Mouse (Mus musculus) CH12.LX (cell line): ENCODE results near the gene Klrb1b. TPM values are rescaled to one million over a fixed set of nuclear protein-coding genes. Genes with fewer than 3 reads are reported as not detected.

Experiments
- DNase-seq: peaks from one replicate; pipeline ENCODE4 v3.0.0-alpha.2; 2013; ENCODE audit errors: extremely low read depth
- H3K27ac ChIP-seq: 2 replicates; pipeline ENCODE4 v1.5.1; 2012; ENCODE audit warnings: low read depth, mild to moderate bottlenecking, control low read depth, moderate library complexity; ENCODE audit not compliant: insufficient read depth
- H3K27me3 ChIP-seq: replicated peaks from 2 replicates; pipeline ENCODE3; 2012; ENCODE audit warnings: inconsistent platforms
- H3K36me3 ChIP-seq, 2 experiments: replicated peaks in 1 of 2; 2 replicates each; pipeline versions ENCODE3 to v1.6.1; 2012; ENCODE audit warnings: inconsistent platforms in 1 of 2, low read length in 1 of 2, mild to moderate bottlenecking in 1 of 2, mixed read lengths in 1 of 2, moderate library complexity in 1 of 2; ENCODE audit not compliant: control insufficient read depth in 1 of 2, insufficient read depth in 1 of 2
- H3K4me1 ChIP-seq, 2 experiments: 2 replicates each; pipeline ENCODE4 v1.6.1; 2012; ENCODE audit warnings: inconsistent platforms in 1 of 2, moderate library complexity in 1 of 2; ENCODE audit not compliant: insufficient read depth in 2 of 2, control insufficient read depth in 1 of 2
- H3K4me2 ChIP-seq: 2 replicates; pipeline ENCODE4 v1.6.1; 2012; ENCODE audit warnings: low read depth, mild to moderate bottlenecking, control low read depth; ENCODE audit not compliant: poor library complexity, insufficient read depth, severe bottlenecking
- H3K4me3 ChIP-seq, 3 experiments: fragments of 150-350 bp in 1 of 3; sonication (generic) in 1 of 3; replicated peaks in 1 of 3; 2 replicates each; pipeline versions ENCODE3 to v1.5.1; 2011 to 2012; ENCODE audit warnings: low read depth in 2 of 3, low read length in 2 of 3, mild to moderate bottlenecking in 2 of 3, moderate library complexity in 2 of 3, control low read depth in 1 of 3, improper control_type of control experiment in 1 of 3, inconsistent platforms in 1 of 3, mixed read lengths in 1 of 3; ENCODE audit not compliant: poor library complexity in 1 of 3
- H3K79me2 ChIP-seq: replicated peaks from 2 replicates; pipeline ENCODE4 v1.6.1; 2012; ENCODE audit warnings: mild to moderate bottlenecking, moderate library complexity; ENCODE audit not compliant: control insufficient read depth, poor library complexity, insufficient read depth, severe bottlenecking; ENCODE audit errors: extremely low read depth
- H3K9ac ChIP-seq: 2 replicates; pipeline ENCODE4 v1.6.1; 2012; ENCODE audit warnings: low read depth, mild to moderate bottlenecking, control low read depth, moderate library complexity; ENCODE audit not compliant: insufficient read depth
- H3K9me3 ChIP-seq: replicated peaks from 2 replicates; pipeline ENCODE3; 2012; ENCODE audit warnings: low read length, inconsistent platforms, mixed read lengths
- CTCF ChIP-seq, 2 experiments: IDR thresholded peaks in 1 of 2; conservative IDR thresholded peaks in 1 of 2; 2 replicates each; pipeline ENCODE4 v1.5.1; 2011 to 2012; ENCODE audit warnings: low read depth in 2 of 2, low read length in 2 of 2, improper control_type of control experiment in 1 of 2, inconsistent platforms in 1 of 2, mild to moderate bottlenecking in 1 of 2, moderate library complexity in 1 of 2
- ELF1 ChIP-seq: IDR thresholded peaks from 2 replicates; pipeline ENCODE4 v1.6.1; 2014; ENCODE audit warnings: low read depth, mild to moderate bottlenecking, inconsistent platforms, low read length, improper control_type of control experiment
- EP300 ChIP-seq: IDR thresholded peaks from 2 replicates; pipeline ENCODE4 v1.6.1; 2011; ENCODE audit warnings: low read length, improper control_type of control experiment
- ETS1 ChIP-seq: conservative IDR thresholded peaks from 2 replicates; pipeline ENCODE4 v1.6.1; 2012; ENCODE audit warnings: low read depth, mild to moderate bottlenecking, inconsistent platforms, low read length, improper control_type of control experiment, moderate library complexity
- GABPA ChIP-seq: IDR thresholded peaks from 2 replicates; pipeline ENCODE4 v1.6.1; 2012; ENCODE audit warnings: low read depth, low read length, improper control_type of control experiment, inconsistent platforms; ENCODE audit not compliant: insufficient replicate concordance
- JUN ChIP-seq: IDR thresholded peaks from 2 replicates; pipeline ENCODE4 v1.6.1; 2011; ENCODE audit warnings: low read depth, mild to moderate bottlenecking, low read length, improper control_type of control experiment, moderate library complexity; ENCODE audit not compliant: insufficient read depth
- JUND ChIP-seq: conservative IDR thresholded peaks from 2 replicates; pipeline ENCODE4 v1.6.1; 2011; ENCODE audit warnings: low read depth, low read length, improper control_type of control experiment
- KAT2A ChIP-seq: IDR thresholded peaks from 2 replicates; pipeline ENCODE4 v1.6.1; 2012; ENCODE audit warnings: low read length, improper control_type of control experiment, inconsistent platforms; ENCODE audit not compliant: insufficient replicate concordance
- MAFK ChIP-seq: IDR thresholded peaks from 2 replicates; pipeline ENCODE4 v1.6.1; 2011; ENCODE audit warnings: low read length, improper control_type of control experiment; ENCODE audit not compliant: insufficient replicate concordance
- MAX ChIP-seq: IDR thresholded peaks from 2 replicates; pipeline ENCODE4 v1.6.1; 2011; ENCODE audit warnings: low read length, improper control_type of control experiment
- MAZ ChIP-seq: IDR thresholded peaks from 2 replicates; pipeline ENCODE4 v1.6.1; 2012; ENCODE audit warnings: low read depth, mild to moderate bottlenecking, inconsistent platforms, low read length, improper control_type of control experiment, moderate library complexity
- MEF2A ChIP-seq: IDR thresholded peaks from 2 replicates; pipeline ENCODE4 v1.6.1; 2014; ENCODE audit warnings: low read depth, mild to moderate bottlenecking, inconsistent platforms, low read length, improper control_type of control experiment, borderline replicate concordance
- MXI1 ChIP-seq: IDR thresholded peaks from 2 replicates; pipeline ENCODE4 v1.6.1; 2011; ENCODE audit warnings: mild to moderate bottlenecking, low read depth, low read length, improper control_type of control experiment
- MYC ChIP-seq: IDR thresholded peaks from 2 replicates; pipeline ENCODE4 v1.6.1; 2011; ENCODE audit warnings: low read depth, mild to moderate bottlenecking, improper control_type of control experiment, low read length
- NELFE ChIP-seq: IDR thresholded peaks from 2 replicates; pipeline ENCODE4 v1.6.1; 2011; ENCODE audit warnings: low read depth, low read length, improper control_type of control experiment
- NRF1 ChIP-seq: IDR thresholded peaks from 2 replicates; pipeline ENCODE4 v1.6.1; 2014; ENCODE audit warnings: low read depth, mild to moderate bottlenecking, inconsistent platforms, low read length, improper control_type of control experiment, moderate library complexity
- PAX5 ChIP-seq: IDR thresholded peaks from 2 replicates; pipeline ENCODE4 v1.6.1; 2012; ENCODE audit warnings: low read length, inconsistent platforms, mixed read lengths
- POLR2A ChIP-seq: IDR thresholded peaks from 2 replicates; pipeline ENCODE4 v1.6.1; 2011; ENCODE audit warnings: low read depth, mild to moderate bottlenecking, improper control_type of control experiment, low read length
- POLR2AphosphoS2 ChIP-seq: IDR thresholded peaks from 2 replicates; pipeline ENCODE4 v1.6.1; 2011; ENCODE audit warnings: low read depth, low read length, improper control_type of control experiment
- RAD21 ChIP-seq: IDR thresholded peaks from 2 replicates; pipeline ENCODE4 v1.6.1; 2011; ENCODE audit warnings: low read depth, mild to moderate bottlenecking, low read length, improper control_type of control experiment, moderate library complexity
- RCOR1 ChIP-seq: conservative IDR thresholded peaks from 2 replicates; pipeline ENCODE4 v1.6.1; 2012; ENCODE audit warnings: low read depth, mild to moderate bottlenecking, inconsistent platforms, low read length, improper control_type of control experiment
- SIN3A ChIP-seq: IDR thresholded peaks from 2 replicates; pipeline ENCODE4 v1.6.1; 2012; ENCODE audit warnings: low read length, improper control_type of control experiment, inconsistent platforms
- SMC3 ChIP-seq: IDR thresholded peaks from 2 replicates; pipeline ENCODE4 v1.6.1; 2011; ENCODE audit warnings: low read depth, low read length, improper control_type of control experiment
- TBP ChIP-seq: conservative IDR thresholded peaks from 2 replicates; pipeline ENCODE4 v1.6.1; 2011; ENCODE audit warnings: low read depth, low read length, improper control_type of control experiment
- UBTF ChIP-seq: IDR thresholded peaks from 2 replicates; pipeline ENCODE4 v1.6.1; 2012; ENCODE audit warnings: low read depth, mild to moderate bottlenecking, inconsistent platforms, low read length, improper control_type of control experiment, moderate library complexity
- USF1 ChIP-seq: IDR thresholded peaks from 2 replicates; pipeline ENCODE4 v1.6.1; 2014; ENCODE audit warnings: low read depth, mild to moderate bottlenecking, inconsistent platforms, low read length, improper control_type of control experiment
- USF2 ChIP-seq: conservative IDR thresholded peaks from 2 replicates; pipeline ENCODE4 v1.6.1; 2011; ENCODE audit warnings: low read depth, low read length, improper control_type of control experiment
- ZC3H11A ChIP-seq: IDR thresholded peaks from 2 replicates; pipeline ENCODE4 v1.6.1; 2012; ENCODE audit warnings: low read depth, mild to moderate bottlenecking, inconsistent platforms, low read length, improper control_type of control experiment
- ZNF384 ChIP-seq: IDR thresholded peaks from 2 replicates; pipeline ENCODE4 v1.6.1; 2012; ENCODE audit warnings: low read depth, low read length, improper control_type of control experiment, inconsistent platforms
- dilution Hi-C: fragments of 300-500 bp; cut with MboI; formaldehyde crosslinking; loops from 2 replicates; pipeline ENCODE4 v1.14.3; 2020; ENCODE audit warnings: low sequenced_read_pairs; ENCODE audit not compliant: extremely low pct_unique_long_range_greater_than_20kb, extremely low pct_ligation_motif_present
- in situ Hi-C: fragments of 300-500 bp; cut with MboI; formaldehyde crosslinking; loops from 3 replicates; pipeline ENCODE4 v1.14.3; 2019; ENCODE audit warnings: low sequenced_read_pairs, low pct_ligation_motif_present, low pct_unique_long_range_greater_than_20kb, mixed read lengths
- polyA plus RNA-seq: library from polyadenylated mRNA; unstranded; fragments of >175 nt; gene quantifications from 2 replicates; pipeline ENCODE4 v1.2.1, GENCODE M21; 2012; ENCODE audit warnings: low read depth; ENCODE audit not compliant: insufficient read length
- total RNA-seq, 2 experiments: library from RNA; depleted of rRNA; stranded (reverse); fragments of 300-350 nt in 1 of 2; fragments of >200 nt in 1 of 2; gene quantifications; 2 replicates each; pipeline ENCODE4 v1.2.3; 2012 to 2014

The Klrb1b gene
- total and polyA plus RNA-seq, 3 experiments, result not detected

DNA sequence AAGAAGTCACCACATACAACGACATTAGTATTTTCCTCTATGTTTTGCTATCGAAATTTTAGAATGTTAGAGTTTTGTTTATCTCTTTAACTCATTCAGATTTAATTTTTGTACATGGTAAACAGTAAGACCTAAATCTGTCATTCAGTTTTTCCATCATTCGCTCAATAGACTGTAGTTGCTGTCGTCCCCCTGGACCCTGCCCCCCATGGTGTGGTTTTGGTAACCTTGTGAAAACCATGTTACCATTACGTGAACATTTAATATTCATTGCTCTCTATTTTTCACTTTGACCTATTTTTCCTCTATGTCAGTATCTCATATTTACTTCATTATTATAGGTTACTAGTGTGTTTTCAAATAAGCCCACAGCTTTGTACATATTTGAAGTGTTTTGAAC, 61.5 kb downstream of the Klrb1b start:
- Histone ChIP-seq H3K79me2 (no peaks in the 10 kb centered on the region), H3K9ac (peak overlapping the region; percentile 28; the same call in 1 of the 2 replicates)
- dilution Hi-C loops, result no loop called here
- TF ChIP-seq MYC (0 out of 2 replicates have a peak, but pooled peaks have one; percentile 8), CTCF (conservative IDR thresholded peaks at IDR 0.05 in 1 of 2, IDR thresholded peaks at IDR 0.05 in 1 of 2; ENCODE audit: low read depth in 2 of 2, low read length in 2 of 2) (no peak), MXI1 (peak; percentile 4; the same call in 1 of the 2 replicates)
- TF ChIP-seq, all 38 proteins: peak for 2
- H3K27ac ChIP-seq, result no peak overlapping the region
- in situ Hi-C loops, result loop anchor here (5.0 kb wide), 2 partner anchors 33 to 78 kb away; no protein-coding TSS in a partner anchor
- peaks cover 8 to 43% of the 10 kb centered on the region in 2 experiments; a peak in 3 of 4 replicates for H3K4me1 ChIP-seq
- DNase-seq, result peak; percentile 44
- H3K4me2 ChIP-seq, result peak overlapping the region; percentile 50; the same call in 1 of the 2 replicates
- H3K4me3 ChIP-seq, result peak overlapping the region; percentile 62 to 75 (median 69)
- H3K36me3 ChIP-seq, result no peaks in the 10 kb centered on the region
- no peaks in the 10 kb centered on the region for H3K9me3 ChIP-seq
- H3K27me3 ChIP-seq, result no peaks in the 10 kb centered on the region

DNA sequence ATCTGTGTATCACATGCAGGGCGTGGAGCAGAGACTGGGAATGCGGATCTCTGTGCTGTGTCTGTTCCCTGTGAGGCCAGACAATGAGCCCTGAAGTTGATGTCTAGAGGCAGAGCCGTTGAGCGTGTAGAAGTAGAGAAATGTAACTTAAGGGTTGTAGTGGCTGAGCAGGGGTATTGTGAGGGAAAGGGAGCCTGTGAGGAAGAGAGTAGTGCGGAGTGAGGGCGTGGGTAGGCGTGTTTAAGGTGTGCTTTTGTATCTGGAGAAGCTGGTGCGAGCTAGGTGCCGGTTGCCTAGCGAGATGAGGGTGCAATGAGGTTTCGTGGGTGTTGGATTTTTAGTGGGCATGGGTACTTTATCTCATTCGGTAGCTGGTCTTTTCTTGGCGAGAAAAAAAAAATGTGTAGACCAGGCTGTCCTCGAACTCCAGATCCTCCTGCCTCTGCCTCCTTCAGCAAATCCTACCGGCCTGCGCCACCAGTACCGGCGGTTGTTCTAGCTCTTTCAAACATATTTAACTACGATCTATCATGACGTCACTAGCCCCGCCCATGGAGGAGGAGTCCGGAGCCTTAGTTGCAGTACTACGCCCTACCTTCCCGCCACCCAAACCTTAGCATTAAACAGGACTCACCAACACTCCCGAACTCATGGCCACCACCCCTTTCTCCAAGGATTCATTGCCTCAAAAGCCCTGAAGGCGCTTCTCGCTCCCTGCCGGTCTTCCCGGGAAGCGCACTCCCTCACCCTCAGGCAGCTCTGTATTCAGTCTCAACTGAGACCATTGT, 62.2 kb downstream of the Klrb1b start:
- peak; percentile 90 for DNase-seq
- Histone ChIP-seq H3K9ac (peak overlapping the region; percentile 28; the same call in 1 of the 2 replicates), H3K9me3 (no peaks in the 10 kb centered on the region), H3K4me2 (peak overlapping the region; percentile 44), H3K27ac (peak overlapping the region; percentile 9; the same call in 1 of the 2 replicates), H3K4me3 (peak overlapping the region; percentile 62 to 75 (median 69)), H3K36me3 (no peaks in the 10 kb centered on the region), H3K27me3 (no peaks in the 10 kb centered on the region), H3K4me1 (peaks cover 10 to 44% of the 10 kb centered on the region in 2 experiments; a peak in 3 of 4 replicates), H3K79me2 (no peaks in the 10 kb centered on the region)
- dilution Hi-C loops (no loop called here), in situ Hi-C loops (loop anchor here (5.0 kb wide), 2 partner anchors 33 to 78 kb away; no protein-coding TSS in a partner anchor)
- TF ChIP-seq USF1 (no peak), SMC3 (peak; percentile 26; the same call in 1 of the 2 replicates), MYC (0 out of 2 replicates have a peak, but pooled peaks have one; percentile 13), PAX5 (no peak), POLR2AphosphoS2 (no peak), KAT2A (peak; percentile 79; the same call in 1 of the 2 replicates), MAFK (peak; percentile 95), ETS1 (no peak), CTCF (conservative IDR thresholded peaks at IDR 0.05 in 1 of 2, IDR thresholded peaks at IDR 0.05 in 1 of 2; ENCODE audit: low read depth in 2 of 2, low read length in 2 of 2) (peak in 1 of 2 experiments; percentile 39; a peak in 2 of 4 replicates), NELFE (peak; percentile 40; the same call in 1 of the 2 replicates), MEF2A (peak; percentile 24), ZNF384 (no peak), POLR2A (peak; percentile 35; the same call in 1 of the 2 replicates), RCOR1 (0 out of 2 replicates have a peak, but pooled peaks have one; percentile 39), NRF1 (peak; percentile 69), USF2 (no peak), JUND (peak; percentile 62; the same call in 1 of the 2 replicates), ZC3H11A (no peak), TBP (peak; percentile 99), UBTF (no peak), MAZ (no peak), RAD21 (no peak; the same call in none of the 2 replicates), EP300 (no peak), GABPA (no peak), MXI1 (peak; percentile 75), SIN3A (peak; percentile 67), ELF1 (peak; percentile 98), JUN (0 out of 2 replicates have a peak, but pooled peaks have one; percentile 53), MAX (no peak)
